Mouse (Mus musculus): ENCODE measurements around the gene Dgat2.

- TF ChIP-seq CTCF (IDR thresholded peaks at IDR 0.05; ENCODE audit: control insufficient read depth, insufficient read depth, low read length) (no peak), POLR2A (IDR thresholded peaks at IDR 0.05; ENCODE audit: borderline replicate concordance, control insufficient read depth, low read depth, low read length) (no peak)
These were observed 10.6 kb downstream of the Dgat2 start for GRCm38 (mm10) chr7:99171730-99172463.

Data from bone marrow, adult 2 months (tissue).